Mouse (Mus musculus): Measurements from ENCODE around the gene Ftl1.

DNA sequence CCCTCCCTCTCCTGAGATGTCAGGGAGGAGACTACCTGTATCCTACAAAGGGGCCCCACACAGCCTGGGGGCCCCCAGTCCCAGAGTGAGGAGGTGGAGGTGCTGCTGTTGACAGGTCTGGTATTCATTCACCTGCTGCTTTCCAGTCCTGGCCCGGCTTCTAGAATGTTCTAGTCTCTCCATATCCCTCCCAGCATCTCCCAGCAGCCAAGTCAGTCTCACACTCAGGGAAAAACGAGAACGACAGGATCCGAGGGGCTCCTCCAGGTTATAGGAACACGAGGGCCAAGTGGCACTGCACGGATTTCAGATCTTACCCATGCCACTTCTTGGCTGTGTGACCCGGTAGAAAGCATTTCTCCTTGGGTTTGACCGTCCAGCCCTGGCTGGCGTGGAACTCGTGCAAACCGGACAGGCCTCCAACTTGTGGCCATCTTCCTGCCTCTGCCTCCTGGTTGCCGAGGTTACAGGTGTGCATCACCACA, 44.9 kb downstream of the Ftl1 start:
- no peak for TF ChIP-seq POLR2A (IDR thresholded peaks at IDR 0.05; ENCODE audit: control insufficient read depth, extremely low read depth, insufficient read depth, low read length, poor library complexity)
- no peak for TF ChIP-seq CTCF (IDR thresholded peaks at IDR 0.05; ENCODE audit: borderline replicate concordance, control insufficient read depth, extremely low read depth, insufficient read depth, low read length, poor library complexity)
